Mouse (Mus musculus) heart, embryonic 15.5 days (tissue): Measurements from ENCODE around the gene Gadd45g. TPM values are rescaled to one million over a fixed set of nuclear protein-coding genes. Genes with fewer than 3 reads are reported as not detected.

Experiments used
- ATAC-seq: fragments of 200-750 bp; cut with Nextera tagmentation; replicated peaks from 2 replicates; pipeline ENCODE4 v1.8.0; 2017; ENCODE audit warnings: low read depth, moderate TSS enrichment; ENCODE audit not compliant: insufficient number of reproducible peaks, insufficient read depth, low FRiP score
- H3K27ac ChIP-seq: fragments of 300-500 bp; sonication (generic); 2 replicates; pipeline ENCODE4 v1.5.1; 2015; ENCODE audit warnings: mild to moderate bottlenecking, inconsistent platforms
- H3K27me3 ChIP-seq: fragments of 300-500 bp; sonication (generic); 2 replicates; pipeline ENCODE4 v1.6.1; 2015; ENCODE audit warnings: inconsistent platforms
- H3K36me3 ChIP-seq: fragments of 300-500 bp; sonication (generic); 2 replicates; pipeline ENCODE4 v1.6.1; 2015; ENCODE audit warnings: mild to moderate bottlenecking, inconsistent platforms
- H3K4me1 ChIP-seq: fragments of 300-500 bp; sonication (generic); replicated peaks from 2 replicates; pipeline ENCODE4 v1.6.1; 2015; ENCODE audit warnings: inconsistent platforms
- H3K4me2 ChIP-seq: fragments of 300-500 bp; sonication (generic); 2 replicates; pipeline ENCODE4 v1.6.1; 2015; ENCODE audit warnings: inconsistent platforms, mild to moderate bottlenecking, moderate library complexity
- H3K4me3 ChIP-seq: fragments of 300-500 bp; sonication (generic); 2 replicates; pipeline ENCODE4 v1.5.1; 2015; ENCODE audit warnings: mild to moderate bottlenecking, inconsistent platforms
- H3K9ac ChIP-seq: fragments of 300-500 bp; sonication (generic); 2 replicates; pipeline ENCODE4 v1.6.1; 2015; ENCODE audit warnings: mild to moderate bottlenecking, inconsistent platforms
- H3K9me3 ChIP-seq: fragments of 300-500 bp; sonication (generic); replicated peaks from 2 replicates; pipeline ENCODE4 v1.6.1; 2016; ENCODE audit warnings: inconsistent platforms
- WGBS: fragments of 180-500 bp; shearing (Covaris S2); methylation state at CpG from one replicate; pipeline ENCODE4 v1.1.7; 2015; ENCODE audit warnings: mixed read lengths; 5-methylcytosine and 5-hydroxymethylcytosine counted together
- polyA plus RNA-seq: library from polyadenylated mRNA; unstranded; fragments of >200 nt; fragmentation: Nextera tagmentation; extraction: Ambion mirVana; gene quantifications from 2 replicates; pipeline ENCODE4 v1.2.1, GENCODE M21; 2015

The Gadd45g gene
- polyA plus RNA-seq, 1 experiment from 2014 or later = 49.1 TPM

GRCm38 (mm10) chr13:51857156-51857555, 10.7 kb downstream of the Gadd45g start:
- H3K27me3 ChIP-seq = no peaks in the 10 kb centered on the region
- H3K4me1 ChIP-seq = peaks cover 22% of the 10 kb centered on the region
- H3K36me3 ChIP-seq = no peaks in the 10 kb centered on the region
- no peaks in the 10 kb centered on the region for H3K9me3 ChIP-seq
- no peak overlapping the region for H3K4me3 ChIP-seq
- H3K27ac ChIP-seq = no peak overlapping the region
- H3K4me2 ChIP-seq = no peak overlapping the region
- H3K9ac ChIP-seq = no peak overlapping the region
- no peak for ATAC-seq
- WGBS = 57% methylated on average over 5 of the region's 5 CpGs

- no peak overlapping the region for H3K27ac ChIP-seq
- H3K4me3 ChIP-seq = no peak overlapping the region
- H3K9ac ChIP-seq = no peak overlapping the region
- no peaks in the 10 kb centered on the region for H3K27me3 ChIP-seq
- H3K4me1 ChIP-seq = peaks cover 11% of the 10 kb centered on the region
- H3K36me3 ChIP-seq = no peaks in the 10 kb centered on the region
- H3K9me3 ChIP-seq = no peaks in the 10 kb centered on the region
- no peak for ATAC-seq
- WGBS = 35% methylated on average over 4 of the region's 4 CpGs
- H3K4me2 ChIP-seq = no peak overlapping the region
Measured at GRCm38 (mm10) chr13:51858475-51858874, 12.0 kb downstream of the Gadd45g start.

- no peak for ATAC-seq
- WGBS = 84% methylated on average over 8 of the region's 8 CpGs
- H3K9ac ChIP-seq = no peak overlapping the region
Measured at GRCm38 (mm10) chr13:51859174-51859573, 12.7 kb downstream of the Gadd45g start.

DNA sequence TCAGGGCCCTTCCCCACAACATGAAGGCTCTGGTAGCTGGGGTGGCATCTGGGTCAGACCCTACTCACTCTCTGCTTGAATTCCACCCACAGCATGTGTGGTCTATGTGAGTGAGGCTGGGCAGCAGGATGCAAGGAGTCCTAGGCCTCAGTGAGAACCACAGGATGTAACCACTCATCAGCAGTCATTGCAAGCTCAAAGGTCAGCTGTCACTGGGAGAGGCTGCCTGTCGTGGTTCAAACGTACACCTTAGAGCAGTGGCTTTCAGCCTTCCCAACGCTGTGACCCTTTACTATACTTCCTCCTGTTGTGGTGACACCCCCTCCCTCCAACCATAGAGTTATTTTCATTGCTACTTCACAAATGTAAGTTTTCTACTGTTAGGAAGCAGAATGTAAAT, 13.3 kb downstream of the Gadd45g start:
- H3K36me3 ChIP-seq = no peaks in the 10 kb centered on the region
- ATAC-seq = no peak
- WGBS = 61% methylated on average over 3 of the region's 3 CpGs

More at GRCm38 (mm10) chr13:51859174-51859573, 12.7 kb downstream of the Gadd45g start:
- Histone ChIP-seq H3K4me3 (no peak overlapping the region), H3K27me3 (no peaks in the 10 kb centered on the region), H3K36me3 (no peaks in the 10 kb centered on the region), H3K9me3 (no peaks in the 10 kb centered on the region), H3K27ac (no peak overlapping the region), H3K4me2 (no peak overlapping the region), H3K4me1 (0 out of 2 replicates have a peak, but pooled peaks cover 6% of the 10 kb centered on the region)

GRCm38 (mm10) chr13:51862750-51863149, 16.3 kb downstream of the Gadd45g start:
- Histone ChIP-seq H3K4me2 (no peak overlapping the region), H3K4me3 (no peak overlapping the region), H3K9me3 (no peaks in the 10 kb centered on the region), H3K9ac (no peak overlapping the region), H3K27ac (no peak overlapping the region), H3K27me3 (no peaks in the 10 kb centered on the region), H3K36me3 (no peaks in the 10 kb centered on the region), H3K4me1 (peaks cover 13% of the 10 kb centered on the region)
- 94% methylated on average over 1 of the region's 1 CpGs for WGBS
- no peak for ATAC-seq

More for the DNA sequence above, 13.3 kb downstream of the Gadd45g start:
- Histone ChIP-seq H3K4me2 (no peak overlapping the region), H3K9ac (no peak overlapping the region), H3K27ac (no peak overlapping the region), H3K9me3 (no peaks in the 10 kb centered on the region), H3K4me1 (0 out of 2 replicates have a peak, but pooled peaks cover 6% of the 10 kb centered on the region), H3K27me3 (no peaks in the 10 kb centered on the region), H3K4me3 (no peak overlapping the region)

DNA sequence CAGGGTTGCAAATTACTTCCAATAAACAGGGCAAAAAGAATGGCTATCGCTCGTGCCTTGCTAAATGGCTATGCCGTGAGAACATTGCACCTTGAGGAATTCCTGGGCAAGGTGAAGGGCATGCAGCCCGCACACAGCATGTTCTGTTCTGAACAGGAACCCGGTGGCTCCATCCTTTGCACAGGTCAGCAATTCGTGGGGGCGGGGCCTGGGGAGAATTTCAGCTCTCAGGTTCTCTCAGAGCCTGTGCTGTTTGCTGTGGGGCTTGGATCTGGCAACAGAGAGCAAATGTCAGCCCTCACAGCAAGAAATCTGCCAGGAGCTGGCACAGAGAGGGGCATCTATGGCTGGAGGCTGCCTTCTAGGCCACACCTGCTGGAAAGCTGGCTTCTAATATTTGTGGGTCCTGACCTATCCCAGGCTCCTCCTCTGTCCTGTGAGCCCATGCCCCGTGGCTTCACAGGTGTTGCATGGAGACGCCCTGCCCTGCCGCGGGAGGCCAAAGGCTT, 19.7 kb downstream of the Gadd45g start:
- Histone ChIP-seq H3K4me2 (no peak overlapping the region), H3K4me1 (peaks cover 20% of the 10 kb centered on the region), H3K27ac (no peak overlapping the region), H3K9ac (no peak overlapping the region), H3K27me3 (no peaks in the 10 kb centered on the region), H3K36me3 (no peaks in the 10 kb centered on the region), H3K4me3 (no peak overlapping the region), H3K9me3 (no peaks in the 10 kb centered on the region)
- ATAC-seq = no peak
- 62% methylated on average over 11 of the region's 11 CpGs for WGBS

- H3K27ac ChIP-seq = peak overlapping the region; percentile 72
- H3K27me3 ChIP-seq = no peaks in the 10 kb centered on the region
- peaks cover 20% of the 10 kb centered on the region for H3K4me1 ChIP-seq
- H3K9me3 ChIP-seq = no peaks in the 10 kb centered on the region
- H3K4me3 ChIP-seq = no peak overlapping the region
- H3K36me3 ChIP-seq = no peaks in the 10 kb centered on the region
- 30% methylated on average over 12 of the region's 12 CpGs for WGBS
- no peak overlapping the region for H3K9ac ChIP-seq
- ATAC-seq = peak; percentile 51; the same call in 1 of the 2 replicates
- peak overlapping the region; percentile 26; the same call in 1 of the 2 replicates for H3K4me2 ChIP-seq
Measured at GRCm38 (mm10) chr13:51868491-51869128, 22.1 kb downstream of the Gadd45g start.

DNA sequence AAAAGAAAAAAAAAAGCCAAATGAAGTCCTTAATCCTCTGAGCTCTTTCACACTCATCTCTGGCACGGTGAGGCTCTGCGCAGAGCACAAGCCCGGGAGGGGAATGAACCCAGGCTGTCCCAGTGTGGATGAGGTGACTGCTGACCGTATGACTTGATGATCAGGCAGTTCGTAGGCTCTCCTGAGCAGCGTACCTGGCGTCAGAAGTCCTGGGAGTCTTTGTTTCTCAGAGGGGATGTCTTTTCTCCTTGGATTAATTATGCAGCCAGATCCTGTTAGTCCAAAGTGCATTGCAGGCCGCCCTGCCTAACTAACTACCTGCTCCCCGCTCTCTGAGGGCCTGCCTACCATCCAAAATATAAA, 22.6 kb downstream of the Gadd45g start:
- no peak overlapping the region for H3K4me3 ChIP-seq
- H3K27me3 ChIP-seq = no peaks in the 10 kb centered on the region
- WGBS = 77% methylated on average over 9 of the region's 9 CpGs
- peak overlapping the region; percentile 72 for H3K27ac ChIP-seq
- ATAC-seq = no peak
- H3K9me3 ChIP-seq = no peaks in the 10 kb centered on the region
- H3K4me2 ChIP-seq = peak overlapping the region; percentile 26; the same call in 1 of the 2 replicates
- no peaks in the 10 kb centered on the region for H3K36me3 ChIP-seq
- peaks cover 20% of the 10 kb centered on the region for H3K4me1 ChIP-seq
- no peak overlapping the region for H3K9ac ChIP-seq

- no peaks in the 10 kb centered on the region for H3K36me3 ChIP-seq
- no peaks in the 10 kb centered on the region for H3K9me3 ChIP-seq
- peaks cover 20% of the 10 kb centered on the region for H3K4me1 ChIP-seq
- ATAC-seq = no peak
- H3K27me3 ChIP-seq = no peaks in the 10 kb centered on the region
- 85% methylated on average over 4 of the region's 4 CpGs for WGBS
- H3K4me2 ChIP-seq = no peak overlapping the region
- H3K27ac ChIP-seq = no peak overlapping the region
- no peak overlapping the region for H3K9ac ChIP-seq
- H3K4me3 ChIP-seq = no peak overlapping the region
Measured at GRCm38 (mm10) chr13:51871148-51871547, 24.7 kb downstream of the Gadd45g start.

- H3K4me1 ChIP-seq = peaks cover 13% of the 10 kb centered on the region
- ATAC-seq = no peak
- no peak overlapping the region for H3K9ac ChIP-seq
- no peak overlapping the region for H3K4me2 ChIP-seq
- WGBS = 82% methylated on average over 9 of the region's 9 CpGs
- no peaks in the 10 kb centered on the region for H3K36me3 ChIP-seq
- no peaks in the 10 kb centered on the region for H3K27me3 ChIP-seq
- H3K27ac ChIP-seq = no peak overlapping the region
- H3K4me3 ChIP-seq = no peak overlapping the region
- H3K9me3 ChIP-seq = no peaks in the 10 kb centered on the region
Measured at GRCm38 (mm10) chr13:51872252-51872962, 25.9 kb downstream of the Gadd45g start.

DNA sequence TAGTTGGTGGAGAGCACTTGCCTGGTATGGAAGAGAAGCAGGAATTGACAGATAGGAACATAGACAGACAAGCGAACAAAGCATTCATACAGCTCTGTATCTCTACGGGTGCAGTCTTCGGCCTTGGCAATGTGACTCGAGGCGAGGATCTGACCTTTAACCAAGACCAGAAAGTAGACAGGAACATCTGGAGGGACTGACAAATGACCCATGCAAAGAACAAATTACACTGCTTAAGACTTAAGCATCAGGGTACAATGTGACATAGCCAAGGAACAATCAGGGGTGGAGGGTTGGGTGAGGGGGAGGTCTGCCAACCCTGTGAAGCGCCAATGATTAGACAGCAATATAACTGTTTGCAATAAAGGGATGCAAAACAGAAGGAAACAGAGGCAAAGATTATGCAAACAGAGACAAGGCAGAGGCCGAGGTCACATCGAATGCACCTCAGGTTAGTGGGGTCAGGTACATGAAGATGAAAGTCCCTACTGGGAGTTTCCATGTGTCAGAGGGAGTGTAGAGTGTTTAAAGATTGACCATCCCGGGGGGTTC, 26.6 kb downstream of the Gadd45g start:
- Histone ChIP-seq H3K4me3 (no peak overlapping the region), H3K4me2 (no peak overlapping the region), H3K4me1 (peaks cover 12% of the 10 kb centered on the region), H3K27ac (no peak overlapping the region), H3K9me3 (no peaks in the 10 kb centered on the region), H3K9ac (no peak overlapping the region), H3K27me3 (no peaks in the 10 kb centered on the region), H3K36me3 (no peaks in the 10 kb centered on the region)
- WGBS = 84% methylated on average over 9 of the region's 9 CpGs
- ATAC-seq = no peak
